Mouse (Mus musculus): Measurements from ENCODE around the gene Ntrk3. TPM values are rescaled to one million over a fixed set of nuclear protein-coding genes. Genes with fewer than 3 reads are reported as not detected.
A peak's percentile ranks its signal among the peaks of the same experiment; 100 is the strongest.

Ntrk3 gene
- polyA plus RNA-seq, 1 experiment from 2014 or later, result 2.2 TPM

GRCm38 (mm10) chr7:78318640-78319039, 419.2 kb downstream of the Ntrk3 start:
- ATAC-seq (replicated peaks; ENCODE audit: insufficient number of reproducible peaks, low FRiP score, low TSS enrichment, low read depth) (no peak), DNase-seq (ENCODE audit: low spot score) (no peak)
- Histone ChIP-seq H3K27ac (replicated peaks; ENCODE audit: low read depth, low read length) (no peak overlapping the region), H3K4me3 (ENCODE audit: low read depth, low read length) (no peak overlapping the region), H3K9ac (replicated peaks; ENCODE audit: low read length) (no peak overlapping the region), H3K4me2 (ENCODE audit: low read depth, low read length) (no peak overlapping the region), H3K9me3 (replicated peaks; ENCODE audit: control insufficient read depth, low read length) (no peaks in the 10 kb centered on the region), H3K4me1 (ENCODE audit: control insufficient read depth, insufficient read depth, low read length) (no peaks in the 10 kb centered on the region), H3K27me3 (ENCODE audit: control insufficient read depth, insufficient read depth, low read length) (no peaks in the 10 kb centered on the region), H3K36me3 (replicated peaks; ENCODE audit: control insufficient read depth, insufficient read depth, low read depth, low read length) (no peaks in the 10 kb centered on the region)
- 91% methylated on average over 4 of the region's 4 CpGs for WGBS

DNA sequence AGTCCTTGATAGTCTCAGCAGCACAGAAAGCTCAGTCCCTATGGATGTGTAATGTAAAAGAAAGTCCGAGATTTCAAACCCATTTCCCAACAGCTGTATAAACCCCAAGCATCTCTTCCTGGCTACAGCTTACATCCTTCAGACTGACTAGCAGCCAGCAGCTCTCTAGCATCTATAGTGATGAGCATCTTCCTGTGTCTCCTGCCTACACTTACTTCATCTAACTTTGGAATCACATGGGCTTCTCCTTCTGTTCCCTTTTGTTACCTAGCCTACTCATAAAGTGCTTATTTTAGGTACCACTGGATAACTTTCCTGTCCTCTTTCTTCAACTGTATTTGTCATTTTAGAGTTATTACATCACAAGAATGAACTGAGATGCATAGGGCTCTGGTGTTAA, 432.0 kb downstream of the Ntrk3 start:
- no peak overlapping the region for H3K27ac ChIP-seq (replicated peaks; ENCODE audit: low read depth, low read length)
- WGBS, result 82% methylated on average over 1 of the region's 1 CpGs
- no peak overlapping the region for H3K4me3 ChIP-seq (ENCODE audit: low read depth, low read length)
- no peaks in the 10 kb centered on the region for H3K4me1 ChIP-seq (ENCODE audit: control insufficient read depth, insufficient read depth, low read length)
- H3K4me2 ChIP-seq (ENCODE audit: low read depth, low read length), result no peak overlapping the region
- no peaks in the 10 kb centered on the region for H3K36me3 ChIP-seq (replicated peaks; ENCODE audit: control insufficient read depth, insufficient read depth, low read depth, low read length)
- no peaks in the 10 kb centered on the region for H3K9me3 ChIP-seq (replicated peaks; ENCODE audit: control insufficient read depth, low read length)
- H3K27me3 ChIP-seq (ENCODE audit: control insufficient read depth, insufficient read depth, low read length), result no peaks in the 10 kb centered on the region
- ATAC-seq (replicated peaks; ENCODE audit: insufficient number of reproducible peaks, low FRiP score, low TSS enrichment, low read depth), result no peak
- H3K9ac ChIP-seq (replicated peaks; ENCODE audit: low read length), result no peak overlapping the region
- DNase-seq (ENCODE audit: low spot score), result no peak

DNA sequence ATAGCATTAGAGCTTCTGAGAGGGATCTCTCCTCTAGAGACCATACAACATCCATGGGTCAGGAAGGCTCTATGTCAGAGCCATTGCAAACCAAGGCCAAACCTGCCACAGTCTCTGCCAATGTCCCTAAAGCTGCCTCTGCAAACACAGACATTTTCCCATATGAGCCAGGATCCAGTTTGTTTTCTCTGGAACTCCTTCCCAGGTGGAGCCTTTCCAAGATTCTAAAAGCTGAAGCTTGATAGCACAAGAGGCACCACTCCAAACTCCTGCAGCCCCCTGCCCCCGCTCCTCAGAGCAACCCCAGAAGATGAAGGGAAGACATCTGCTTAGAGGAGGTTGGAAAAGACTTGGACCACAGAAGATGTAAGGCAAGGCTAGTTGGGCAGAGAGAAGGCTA, 432.8 kb downstream of the Ntrk3 start:
- H3K9me3 ChIP-seq (replicated peaks; ENCODE audit: control insufficient read depth, low read length), result no peaks in the 10 kb centered on the region
- H3K27me3 ChIP-seq (ENCODE audit: control insufficient read depth, insufficient read depth, low read length), result no peaks in the 10 kb centered on the region
- H3K9ac ChIP-seq (replicated peaks; ENCODE audit: low read length), result no peak overlapping the region
- H3K36me3 ChIP-seq (replicated peaks; ENCODE audit: control insufficient read depth, insufficient read depth, low read depth, low read length), result no peaks in the 10 kb centered on the region
- H3K4me3 ChIP-seq (ENCODE audit: low read depth, low read length), result no peak overlapping the region
- no peak overlapping the region for H3K27ac ChIP-seq (replicated peaks; ENCODE audit: low read depth, low read length)
- WGBS, result 100% methylated on average over 1 of the region's 1 CpGs
- H3K4me1 ChIP-seq (ENCODE audit: control insufficient read depth, insufficient read depth, low read length), result no peaks in the 10 kb centered on the region
- no peak overlapping the region for H3K4me2 ChIP-seq (ENCODE audit: low read depth, low read length)
- DNase-seq (ENCODE audit: low spot score) (no peak), ATAC-seq (replicated peaks; ENCODE audit: insufficient number of reproducible peaks, low FRiP score, low TSS enrichment, low read depth) (no peak)

- H3K36me3 ChIP-seq (replicated peaks; ENCODE audit: control insufficient read depth, insufficient read depth, low read depth, low read length), result no peaks in the 10 kb centered on the region
- ATAC-seq (replicated peaks; ENCODE audit: insufficient number of reproducible peaks, low FRiP score, low TSS enrichment, low read depth) (no peak), DNase-seq (ENCODE audit: low spot score) (no peak)
- no peaks in the 10 kb centered on the region for H3K4me1 ChIP-seq (ENCODE audit: control insufficient read depth, insufficient read depth, low read length)
- H3K27me3 ChIP-seq (ENCODE audit: control insufficient read depth, insufficient read depth, low read length), result no peaks in the 10 kb centered on the region
- H3K4me2 ChIP-seq (ENCODE audit: low read depth, low read length), result no peak overlapping the region
- H3K9ac ChIP-seq (replicated peaks; ENCODE audit: low read length), result no peak overlapping the region
- no peaks in the 10 kb centered on the region for H3K9me3 ChIP-seq (replicated peaks; ENCODE audit: control insufficient read depth, low read length)
- no peak overlapping the region for H3K27ac ChIP-seq (replicated peaks; ENCODE audit: low read depth, low read length)
- no peak overlapping the region for H3K4me3 ChIP-seq (ENCODE audit: low read depth, low read length)
- WGBS, result 89% methylated on average over 5 of the region's 5 CpGs
Observed at GRCm38 (mm10) chr7:78297290-78297689, 440.5 kb downstream of the Ntrk3 start.

- H3K9ac ChIP-seq (replicated peaks; ENCODE audit: low read length), result no peak overlapping the region
- H3K36me3 ChIP-seq (replicated peaks; ENCODE audit: control insufficient read depth, insufficient read depth, low read depth, low read length), result no peaks in the 10 kb centered on the region
- ATAC-seq (replicated peaks; ENCODE audit: insufficient number of reproducible peaks, low FRiP score, low TSS enrichment, low read depth), result no peak
- WGBS, result 73% methylated on average over 3 of the region's 3 CpGs
- no peaks in the 10 kb centered on the region for H3K4me1 ChIP-seq (ENCODE audit: control insufficient read depth, insufficient read depth, low read length)
- H3K27me3 ChIP-seq (ENCODE audit: control insufficient read depth, insufficient read depth, low read length), result no peaks in the 10 kb centered on the region
- no peak for DNase-seq (ENCODE audit: low spot score)
- no peaks in the 10 kb centered on the region for H3K9me3 ChIP-seq (replicated peaks; ENCODE audit: control insufficient read depth, low read length)
- H3K27ac ChIP-seq (replicated peaks; ENCODE audit: low read depth, low read length), result no peak overlapping the region
- no peak overlapping the region for H3K4me2 ChIP-seq (ENCODE audit: low read depth, low read length)
- H3K4me3 ChIP-seq (ENCODE audit: low read depth, low read length), result no peak overlapping the region
Observed at GRCm38 (mm10) chr7:78294322-78294721, 443.5 kb downstream of the Ntrk3 start.

DNA sequence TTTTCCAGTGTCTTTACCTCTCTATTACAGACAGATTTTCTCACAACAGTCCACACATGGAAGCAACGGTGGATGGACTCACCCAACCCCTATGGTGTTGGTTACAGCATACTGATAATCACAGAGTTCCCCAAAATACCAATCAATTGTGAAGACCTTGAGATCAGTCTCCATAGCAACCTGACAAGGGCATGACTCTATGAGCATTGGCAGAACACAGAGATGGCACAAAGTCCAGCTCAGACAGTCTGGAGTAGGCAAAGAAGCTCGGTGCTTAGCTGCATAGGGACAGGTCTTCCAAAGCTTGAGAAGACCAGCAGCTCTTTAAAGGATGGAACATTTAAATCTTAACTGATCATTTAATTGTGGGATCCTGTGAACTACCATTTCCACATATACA, 447.6 kb downstream of the Ntrk3 start:
- H3K9me3 ChIP-seq (replicated peaks; ENCODE audit: control insufficient read depth, low read length), result no peaks in the 10 kb centered on the region
- no peaks in the 10 kb centered on the region for H3K4me1 ChIP-seq (ENCODE audit: control insufficient read depth, insufficient read depth, low read length)
- no peak overlapping the region for H3K4me3 ChIP-seq (ENCODE audit: low read depth, low read length)
- WGBS, result 80% methylated on average over 2 of the region's 2 CpGs
- ATAC-seq (replicated peaks; ENCODE audit: insufficient number of reproducible peaks, low FRiP score, low TSS enrichment, low read depth) (no peak), DNase-seq (ENCODE audit: low spot score) (no peak)
- H3K27me3 ChIP-seq (ENCODE audit: control insufficient read depth, insufficient read depth, low read length), result no peaks in the 10 kb centered on the region
- H3K27ac ChIP-seq (replicated peaks; ENCODE audit: low read depth, low read length), result no peak overlapping the region
- H3K4me2 ChIP-seq (ENCODE audit: low read depth, low read length), result no peak overlapping the region
- no peaks in the 10 kb centered on the region for H3K36me3 ChIP-seq (replicated peaks; ENCODE audit: control insufficient read depth, insufficient read depth, low read depth, low read length)
- H3K9ac ChIP-seq (replicated peaks; ENCODE audit: low read length), result no peak overlapping the region

GRCm38 (mm10) chr7:78286516-78287238, 451.1 kb downstream of the Ntrk3 start:
- ATAC-seq (replicated peaks; ENCODE audit: insufficient number of reproducible peaks, low FRiP score, low TSS enrichment, low read depth) (no peak), DNase-seq (ENCODE audit: low spot score) (no peak)
- Histone ChIP-seq H3K4me1 (ENCODE audit: control insufficient read depth, insufficient read depth, low read length) (no peaks in the 10 kb centered on the region), H3K9ac (replicated peaks; ENCODE audit: low read length) (no peak overlapping the region), H3K36me3 (replicated peaks; ENCODE audit: control insufficient read depth, insufficient read depth, low read depth, low read length) (no peaks in the 10 kb centered on the region), H3K27me3 (ENCODE audit: control insufficient read depth, insufficient read depth, low read length) (no peaks in the 10 kb centered on the region), H3K4me3 (ENCODE audit: low read depth, low read length) (no peak overlapping the region), H3K4me2 (ENCODE audit: low read depth, low read length) (no peak overlapping the region), H3K27ac (replicated peaks; ENCODE audit: low read depth, low read length) (no peak overlapping the region), H3K9me3 (replicated peaks; ENCODE audit: control insufficient read depth, low read length) (no peaks in the 10 kb centered on the region)
- WGBS, result 86% methylated on average over 2 of the region's 2 CpGs

DNA sequence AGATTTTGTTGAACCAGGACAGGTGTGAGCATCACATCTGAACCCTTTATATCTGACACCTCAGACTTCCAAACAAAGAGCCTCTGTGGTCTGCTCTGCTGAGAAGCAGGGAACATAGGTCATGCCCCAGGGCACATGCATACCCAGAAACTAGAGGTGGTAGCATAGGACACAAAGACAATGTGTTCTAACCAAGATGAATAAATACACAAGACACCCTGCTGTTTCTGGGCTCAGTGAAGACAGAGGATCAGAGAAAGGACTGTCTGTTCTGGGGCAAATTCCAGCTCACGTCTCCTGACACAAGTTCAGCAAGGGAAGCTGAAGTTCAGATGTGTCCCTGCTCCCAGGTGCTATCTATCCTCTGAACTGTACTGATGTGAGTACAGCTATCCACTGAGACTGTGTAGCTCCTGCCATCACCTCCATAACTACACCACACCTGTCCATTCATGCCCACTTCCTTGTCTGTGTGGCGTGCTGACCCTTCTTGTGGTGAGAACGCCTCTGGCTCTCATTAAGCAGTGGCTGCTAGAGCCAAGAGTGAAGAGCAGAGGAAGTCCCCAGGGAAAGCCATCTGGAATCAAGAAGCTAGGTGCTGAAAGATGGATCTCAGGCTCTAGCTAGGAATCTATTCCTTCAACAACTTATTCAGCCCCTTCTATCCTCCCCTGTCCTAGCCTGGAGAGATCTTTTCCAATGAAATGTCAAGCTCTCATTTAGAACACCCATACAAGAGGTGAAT, 468.1 kb downstream of the Ntrk3 start:
- Histone ChIP-seq H3K4me2 (ENCODE audit: low read depth, low read length) (no peak overlapping the region), H3K4me3 (ENCODE audit: low read depth, low read length) (no peak overlapping the region), H3K36me3 (replicated peaks; ENCODE audit: control insufficient read depth, insufficient read depth, low read depth, low read length) (no peaks in the 10 kb centered on the region), H3K9me3 (replicated peaks; ENCODE audit: control insufficient read depth, low read length) (no peaks in the 10 kb centered on the region), H3K27ac (replicated peaks; ENCODE audit: low read depth, low read length) (no peak overlapping the region), H3K4me1 (ENCODE audit: control insufficient read depth, insufficient read depth, low read length) (no peaks in the 10 kb centered on the region), H3K27me3 (ENCODE audit: control insufficient read depth, insufficient read depth, low read length) (no peaks in the 10 kb centered on the region), H3K9ac (replicated peaks; ENCODE audit: low read length) (no peak overlapping the region)
- DNase-seq (ENCODE audit: low spot score) (no peak), ATAC-seq (replicated peaks; ENCODE audit: insufficient number of reproducible peaks, low FRiP score, low TSS enrichment, low read depth) (0 out of 2 replicates have a peak, but pooled peaks have one; percentile 39)
- WGBS, result 55% methylated on average over 3 of the region's 3 CpGs

Measured in embryonic facial prominence, embryonic 11.5 days (tissue).